Mouse (Mus musculus): ENCODE measurements around the gene Ptprt.

DNA sequence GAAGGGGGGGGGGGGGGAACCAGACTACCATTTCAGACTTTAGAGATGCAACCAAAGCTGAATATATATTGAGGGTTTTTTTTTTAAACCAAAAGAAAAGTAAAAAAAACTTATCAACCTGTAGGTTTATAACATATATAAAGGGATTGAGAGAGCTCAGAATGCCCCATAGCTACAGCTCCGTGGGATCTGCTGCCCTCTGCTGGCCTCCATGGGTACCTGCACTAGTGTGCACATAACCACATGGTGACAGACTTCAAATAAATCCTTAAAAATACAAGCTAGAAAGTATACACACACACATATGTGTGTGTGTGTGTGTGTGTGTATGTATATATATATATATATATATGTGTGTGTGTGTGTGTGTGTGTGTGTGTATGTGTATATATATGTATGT lies 148.9 kb downstream of the Ptprt start:
- no peak for TF ChIP-seq POLR2A (IDR thresholded peaks at IDR 0.05; ENCODE audit: borderline replicate concordance, low read depth, low read length)
- TF ChIP-seq CTCF (IDR thresholded peaks at IDR 0.05; ENCODE audit: low read depth, low read length): no peak
